16 mouse cellular contexts compared by ENCODE assay signal in genomic region chr10:115245488-115245887, GRCm38 (mm10).
"Had no signal": no experiment of that assay in that cellular context is flagged by ENCODE, and none has a peak within 500 bp of the region (broad histone marks: within the 10 kb centered on the region; RNA-seq: fewer than 3 reads in every experiment).

No protein-coding gene starts in this region.

- H3K27ac ChIP-seq: kidney, embryonic 15.5 days; liver, embryonic 13.5 days; macrophage; neural tube, embryonic 12.5 days had no signal

- H3K36me3 ChIP-seq: kidney, embryonic 15.5 days; liver, embryonic 13.5 days; neural tube, embryonic 12.5 days had no signal

- H3K9ac ChIP-seq: kidney, embryonic 15.5 days; liver, embryonic 13.5 days; neural tube, embryonic 12.5 days had no signal

- H3K4me3 ChIP-seq: kidney, embryonic 15.5 days; liver, embryonic 13.5 days; neural tube, embryonic 12.5 days had no signal

- H3K9me3 ChIP-seq: kidney, embryonic 15.5 days; liver, embryonic 13.5 days; neural tube, embryonic 12.5 days had no signal

- DNase-seq: kidney, adult 11 months; kidney, adult 8-10 months; kidney, postnatal 10 days; kidney, postnatal 36 days; liver, embryonic 13.5 days; lung, adult 2 months; midbrain, embryonic 14.5 days; retina, postnatal 1 day; right cerebral cortex, postnatal 25 days; spleen, adult 18-20 months; thymus, adult 18-20 months; thymus, postnatal 36 days had no signal

- H3K27me3 ChIP-seq: kidney, embryonic 15.5 days; liver, embryonic 13.5 days; neural tube, embryonic 12.5 days had no signal

- H3K4me2 ChIP-seq: kidney, embryonic 15.5 days; liver, embryonic 13.5 days; midbrain, embryonic 11.5 days; neural tube, embryonic 12.5 days had no signal
